Comparison of ENCODE assay signal across 27 mouse cellular contexts in the genomic region with DNA sequence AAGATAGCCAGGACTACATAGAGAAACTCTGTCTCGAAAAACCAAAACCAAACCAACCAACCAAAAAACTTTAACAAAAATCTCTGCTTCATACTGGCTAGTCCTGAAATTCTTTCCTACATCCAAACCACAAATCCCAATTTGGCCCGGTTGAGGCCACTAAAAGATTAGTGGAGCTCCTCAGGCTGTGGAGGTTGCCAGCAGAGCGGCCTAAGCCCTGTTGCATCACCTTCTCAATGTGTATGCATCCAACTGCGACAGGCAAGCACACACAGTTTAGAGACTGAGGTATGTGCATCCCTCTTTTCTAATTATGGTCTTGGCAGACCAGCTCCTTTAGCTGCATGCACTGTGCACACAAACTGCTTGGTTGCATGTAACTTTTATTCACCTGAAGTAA. TPM values are rescaled to one million over a fixed set of nuclear protein-coding genes. Genes with fewer than 3 reads are reported as not detected.
DNase-seq lines count a peak whose midpoint lies in the region; ATAC-seq and TF ChIP-seq lines count a peak whose summit lies in the region.
"Had no signal": no experiment of that assay in that cellular context is flagged by ENCODE, and none has a peak within 500 bp of the region (broad histone marks: within the 10 kb centered on the region; RNA-seq: fewer than 3 reads in every experiment).

No protein-coding gene starts in this region.

- CTCF ChIA-PET in Patski (lab: Charles Lee) = interaction anchor here (0.7 to 1.2 kb wide), 3 partner anchors 19 to 55 kb away, joined by 3 to 4 read pairs (median 3); no protein-coding TSS in a partner anchor

- H3K9ac ChIP-seq in kidney, embryonic 15.5 days = no peak overlapping the region
- no peak overlapping the region for H3K9ac ChIP-seq in intestine, embryonic 15.5 days
- H3K9ac ChIP-seq: embryonic facial prominence, embryonic 12.5 days; forebrain, embryonic 15.5 days; liver, embryonic 15.5 days; stomach, embryonic 15.5 days had no signal

- H3K4me1 ChIP-seq in kidney, embryonic 15.5 days = peaks cover 3% of the 10 kb centered on the region; the same call in 1 of the 2 replicates
- H3K4me1 ChIP-seq in intestine, embryonic 15.5 days (replicated peaks) = no peaks in the 10 kb centered on the region
- H3K4me1 ChIP-seq: forebrain, embryonic 15.5 days; limb, embryonic 10.5 days; midbrain, embryonic 10.5 days; stomach, embryonic 15.5 days had no signal

- H3K9me3 ChIP-seq in kidney, embryonic 15.5 days (replicated peaks) = no peaks in the 10 kb centered on the region
- no peaks in the 10 kb centered on the region for H3K9me3 ChIP-seq in intestine, embryonic 15.5 days
- H3K9me3 ChIP-seq: forebrain, embryonic 15.5 days; limb, embryonic 10.5 days; liver, embryonic 15.5 days; stomach, embryonic 15.5 days had no signal

- intact Hi-C loops in heart, postnatal 25 days (cut with DNase I) = no loop called here

- DNase-seq in heart, adult 11 months = peak; percentile 93
- DNase-seq in heart, postnatal 25 days (ENCODE audit: low spot score) = no peak
- DNase-seq in 3134 (ENCODE audit: extremely low read depth, insufficient read length, low spot score) (peak; percentile 39), Patski (ENCODE audit: low read depth, low spot score) (peak; percentile 93)
- peak; percentile 84 for DNase-seq in gonadal fat pad, adult 2 months (ENCODE audit: low read depth)
- no peak for DNase-seq in B cell, adult 2 months
- DNase-seq: adrenal gland, postnatal 36 days; cerebellum, adult 11 months; cerebellum, postnatal 10 days; gastrocnemius, postnatal 10 days; kidney, adult 11 months; kidney, postnatal 4 days; layer of hippocampus, adult 9-11 months; right cerebral cortex, adult 18-20 months; right cerebral cortex, postnatal 4 days had no signal

- ATAC-seq in Patski = peak; percentile 79
- ATAC-seq in kidney, embryonic 15.5 days (replicated peaks; ENCODE audit: low FRiP score) = no peak
- no peak for ATAC-seq in intestine, embryonic 15.5 days
- ATAC-seq: forebrain, embryonic 15.5 days; lung, postnatal 0 days; midbrain, embryonic 16.5 days had no signal

- no peak overlapping the region for H3K4me3 ChIP-seq in kidney, embryonic 15.5 days (replicated peaks)
- no peak overlapping the region for H3K4me3 ChIP-seq in intestine, embryonic 15.5 days (replicated peaks)
- H3K4me3 ChIP-seq: embryonic facial prominence, embryonic 12.5 days; forebrain, embryonic 15.5 days; heart, adult 2 months; left cerebral cortex, adult 2 months; limb, embryonic 10.5 days; liver, embryonic 15.5 days; midbrain, embryonic 10.5 days; stomach, embryonic 15.5 days had no signal

- 87% methylated on average over 4 of the region's 4 CpGs for WGBS in kidney, embryonic 15.5 days
- 92% methylated on average over 4 of the region's 4 CpGs for WGBS in intestine, embryonic 15.5 days

- POLR2A ChIA-PET in Patski (lab: Charles Lee) = no interaction called here

- in situ Hi-C loops in Patski (cut with MboI; ENCODE audit: low pct_unique_long_range_greater_than_20kb) = no loop called here

- no peak overlapping the region for H3K27ac ChIP-seq in kidney, embryonic 15.5 days
- H3K27ac ChIP-seq in intestine, embryonic 15.5 days = no peak overlapping the region
- H3K27ac ChIP-seq: embryonic facial prominence, embryonic 12.5 days; forebrain, embryonic 15.5 days; heart, adult 2 months; left cerebral cortex, adult 2 months; limb, embryonic 10.5 days; midbrain, embryonic 10.5 days; stomach, embryonic 15.5 days had no signal

- H3K36me3 ChIP-seq in kidney, embryonic 15.5 days = no peaks in the 10 kb centered on the region
- H3K36me3 ChIP-seq in intestine, embryonic 15.5 days = no peaks in the 10 kb centered on the region
- H3K36me3 ChIP-seq: embryonic facial prominence, embryonic 12.5 days; forebrain, embryonic 15.5 days; limb, embryonic 10.5 days; liver, embryonic 15.5 days; midbrain, embryonic 10.5 days; stomach, embryonic 15.5 days had no signal

- no peak overlapping the region for H3K4me2 ChIP-seq in kidney, embryonic 15.5 days
- H3K4me2 ChIP-seq in intestine, embryonic 15.5 days (replicated peaks) = no peak overlapping the region
- H3K4me2 ChIP-seq: embryonic facial prominence, embryonic 12.5 days; forebrain, embryonic 15.5 days; liver, embryonic 15.5 days; stomach, embryonic 15.5 days had no signal

- no peaks in the 10 kb centered on the region for H3K27me3 ChIP-seq in Patski
- H3K27me3 ChIP-seq in kidney, embryonic 15.5 days = no peaks in the 10 kb centered on the region
- no peaks in the 10 kb centered on the region for H3K27me3 ChIP-seq in intestine, embryonic 15.5 days (replicated peaks)
- H3K27me3 ChIP-seq: embryonic facial prominence, embryonic 12.5 days; forebrain, embryonic 15.5 days; liver, embryonic 15.5 days; stomach, embryonic 15.5 days had no signal

- no peak for TF ChIP-seq CTCF in Patski (IDR thresholded peaks at IDR 0.05)

RNA-seq across cellular contexts. Expression of a gene that starts 36.0 kb away (rescaled TPM):
- 10 to 100 TPM; 34.7 to 40.5 TPM for total RNA-seq in heart, postnatal 25 days (2021)
- 38.1 TPM for polyA plus RNA-seq in Patski (2021)
- 19.5 and 27.4 TPM in 2 replicates for polyA plus RNA-seq in gonadal fat pad, adult 2 months (2012; rRNA removed)
- polyA plus RNA-seq in kidney, embryonic 15.5 days (2015; fragmentation: Nextera tagmentation; extraction: Ambion mirVana) = 55.3 and 59.1 TPM in 2 replicates
- 43.4 and 46.3 TPM in 2 replicates for polyA plus RNA-seq in intestine, embryonic 15.5 days (2015; fragmentation: Nextera tagmentation; extraction: Ambion mirVana)

RNA-seq across cellular contexts. Expression of a gene that starts 36.1 kb away (rescaled TPM):
- total RNA-seq in heart, postnatal 25 days (2021) = 10 to 100 TPM; 24.1 to 25.9 TPM
- 63.3 TPM for polyA plus RNA-seq in Patski (2021)
- polyA plus RNA-seq in gonadal fat pad, adult 2 months (2012; rRNA removed) = 16.6 and 19.4 TPM in 2 replicates
- polyA plus RNA-seq in kidney, embryonic 15.5 days (2015; fragmentation: Nextera tagmentation; extraction: Ambion mirVana) = 71.5 and 72.6 TPM in 2 replicates
- polyA plus RNA-seq in intestine, embryonic 15.5 days (2015; fragmentation: Nextera tagmentation; extraction: Ambion mirVana) = 58.7 and 69.3 TPM in 2 replicates

Comparison
In these comparisons a context has a peak if more than half of its experiments do, and no peak if none do; other contexts are left out.
1. DNase-seq: peak in heart, adult 11 months (single experiment), 3134 (single experiment), Patski (single experiment) and gonadal fat pad, adult 2 months (single experiment); none in heart, postnatal 25 days (single experiment) and B cell, adult 2 months (0 of 2).